Mouse (Mus musculus): ENCODE results near the gene Trim2. TPM values are rescaled to one million over a fixed set of nuclear protein-coding genes. Genes with fewer than 3 reads are reported as not detected.
A peak's percentile ranks its signal among the peaks of the same experiment; 100 is the strongest.

The Trim2 gene
- polyA plus RNA-seq, 1 experiment from 2014 or later = 36.4 TPM

DNA sequence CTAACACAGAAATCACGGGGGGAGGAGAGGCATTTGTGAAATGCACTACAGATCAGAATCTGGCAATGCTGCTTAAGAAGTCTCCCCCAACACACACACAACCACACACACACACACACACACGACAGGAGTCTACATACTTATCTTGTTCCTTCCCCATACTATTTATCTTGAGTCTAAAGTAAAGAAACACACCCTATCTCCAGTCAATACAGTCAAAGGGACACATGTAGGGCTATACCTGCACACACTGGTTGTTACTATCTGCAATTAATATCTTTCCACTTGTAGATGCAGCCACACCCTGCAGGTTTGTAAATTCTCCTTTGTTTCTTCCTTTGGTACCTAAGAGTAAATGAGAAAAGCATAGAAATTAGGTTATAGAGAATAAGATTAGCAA, 128.8 kb downstream of the Trim2 start:
- Histone ChIP-seq H3K27ac (no peak overlapping the region), H3K4me1 (peaks cover 27% of the 10 kb centered on the region), H3K36me3 (replicated peaks) (peaks cover 14% of the 10 kb centered on the region), H3K9me3 (no peaks in the 10 kb centered on the region), H3K4me3 (no peak overlapping the region), H3K27me3 (ENCODE audit: poor library complexity, severe bottlenecking) (no peaks in the 10 kb centered on the region)
- DNase-seq (ENCODE audit: extremely low spot score, low spot score) = no peak
- 83% methylated on average over 2 of the region's 2 CpGs for WGBS

DNA sequence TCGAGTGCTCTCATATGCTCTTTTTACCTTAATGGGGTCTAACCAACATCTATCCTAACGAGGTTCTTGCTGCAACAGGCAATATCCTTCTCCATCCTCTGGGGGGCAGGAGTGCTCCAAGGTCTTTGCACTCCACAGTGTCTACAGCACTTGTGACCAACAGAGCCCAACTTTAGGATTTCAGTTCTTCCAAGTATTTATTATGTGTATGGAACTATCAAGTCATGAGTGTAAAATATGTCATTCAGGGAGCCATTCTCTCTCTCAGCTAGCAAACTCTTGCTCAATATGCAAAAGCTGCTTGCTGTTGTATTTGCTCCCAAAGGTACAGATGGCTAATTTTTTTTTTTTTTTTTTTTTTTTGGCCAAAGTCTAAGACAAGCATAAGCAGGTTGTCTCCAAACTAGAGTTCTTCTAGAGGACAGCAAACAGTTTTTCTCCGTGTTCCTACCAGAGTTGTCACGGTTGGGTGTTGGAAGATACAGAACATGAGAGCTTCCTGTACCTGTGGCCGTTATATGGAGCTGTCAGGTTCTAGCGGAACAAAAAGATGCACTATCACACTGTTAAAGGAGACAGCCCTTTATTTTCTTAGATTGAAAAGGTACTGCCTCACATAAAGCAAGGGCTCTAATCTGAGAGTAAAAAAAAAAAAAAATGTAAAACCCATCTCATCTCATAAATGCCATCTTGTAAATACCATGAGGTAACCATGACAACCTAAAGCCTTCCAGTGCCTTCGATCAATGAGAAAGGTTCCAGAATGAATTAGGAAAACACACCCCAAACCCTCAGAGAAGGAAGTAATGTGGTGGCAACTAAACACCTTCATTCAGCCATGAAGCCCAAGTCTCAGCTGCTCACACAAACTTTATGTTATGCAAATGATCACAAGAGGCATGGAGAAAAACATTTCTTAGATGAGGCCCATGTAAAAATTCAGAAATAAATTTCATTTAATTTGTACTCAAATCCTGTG, 131.1 kb downstream of the Trim2 start:
- Histone ChIP-seq H3K9me3 (no peaks in the 10 kb centered on the region), H3K27ac (no peak overlapping the region), H3K27me3 (ENCODE audit: poor library complexity, severe bottlenecking) (no peaks in the 10 kb centered on the region), H3K36me3 (replicated peaks) (peaks cover 35% of the 10 kb centered on the region), H3K4me1 (peaks cover 13% of the 10 kb centered on the region), H3K4me3 (no peak overlapping the region)
- 58% methylated on average over 7 of the region's 7 CpGs for WGBS
- peak; percentile 64 for DNase-seq (ENCODE audit: extremely low spot score, low spot score)

DNA sequence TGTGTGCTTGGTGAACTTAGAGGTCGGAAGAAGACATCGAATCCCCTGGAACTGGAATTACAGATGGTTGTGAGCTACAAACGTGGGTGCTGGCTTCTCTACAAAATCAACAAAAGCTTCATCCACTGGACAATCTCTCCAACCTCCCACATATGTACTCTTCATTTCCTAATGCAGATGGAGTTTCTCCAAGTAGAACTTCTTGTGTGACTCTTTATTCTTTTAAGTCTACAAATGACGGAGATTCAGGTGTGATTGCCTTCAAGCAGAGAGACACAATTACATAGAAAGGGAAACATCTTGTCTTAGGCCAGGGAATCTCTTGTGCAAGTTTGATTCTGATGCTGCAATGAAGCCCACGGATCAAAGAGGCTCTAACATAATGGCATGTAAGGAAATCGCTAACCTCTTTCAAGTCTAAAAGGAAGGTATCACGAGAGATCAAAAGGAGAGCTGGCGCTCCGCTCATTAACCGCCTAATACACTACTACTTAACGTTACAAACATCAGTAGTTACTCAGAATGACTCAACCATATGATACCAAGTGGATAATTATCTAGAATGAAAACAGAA, 133.0 kb downstream of the Trim2 start, which contains the start of gene Gm6525:
Gm6525 (plus strand) TSS at position 524 of the 574 bp plus-strand sequence.
- peaks cover 46% of the 10 kb centered on the region for H3K36me3 ChIP-seq (replicated peaks)
- WGBS = 83% methylated on average over 11 of the region's 11 CpGs

DNA sequence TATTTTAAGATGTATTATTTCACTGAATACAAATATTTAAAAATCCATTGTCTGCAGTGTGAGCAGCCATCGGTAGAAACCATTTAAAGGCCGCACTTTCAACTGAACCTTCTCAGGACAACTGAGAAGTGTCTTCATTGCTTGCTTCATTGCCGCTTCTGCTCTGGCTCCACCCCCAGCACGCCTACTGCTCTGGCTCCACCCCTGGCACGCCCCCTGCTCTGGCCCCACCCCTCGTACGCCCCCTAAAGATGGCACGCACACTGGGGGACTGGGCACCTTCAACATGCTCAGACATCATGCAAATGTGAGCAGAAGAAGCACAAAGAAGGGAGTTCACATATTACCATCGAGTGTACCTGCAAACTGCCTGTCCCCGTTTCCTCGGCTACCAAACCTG, 134.3 kb downstream of the Trim2 start:
- Histone ChIP-seq H3K9me3 (no peaks in the 10 kb centered on the region), H3K4me3 (no peak overlapping the region), H3K27me3 (ENCODE audit: poor library complexity, severe bottlenecking) (no peaks in the 10 kb centered on the region), H3K27ac (no peak overlapping the region), H3K36me3 (replicated peaks) (peaks cover 44% of the 10 kb centered on the region), H3K4me1 (peaks cover 12% of the 10 kb centered on the region)
- 55% methylated on average over 11 of the region's 11 CpGs for WGBS
- DNase-seq (ENCODE audit: extremely low spot score, low spot score) = no peak

More for the DNA sequence above, 133.0 kb downstream of the Trim2 start, which contains the start of gene Gm6525:
- DNase-seq (ENCODE audit: extremely low spot score, low spot score) = no peak
- Histone ChIP-seq H3K9me3 (no peaks in the 10 kb centered on the region), H3K4me3 (no peak within 1 kb of the TSS), H3K4me1 (peaks cover 12% of the 10 kb centered on the region), H3K27ac (no peak within 1 kb of the TSS), H3K27me3 (ENCODE audit: poor library complexity, severe bottlenecking) (no peaks in the 10 kb centered on the region)

DNA sequence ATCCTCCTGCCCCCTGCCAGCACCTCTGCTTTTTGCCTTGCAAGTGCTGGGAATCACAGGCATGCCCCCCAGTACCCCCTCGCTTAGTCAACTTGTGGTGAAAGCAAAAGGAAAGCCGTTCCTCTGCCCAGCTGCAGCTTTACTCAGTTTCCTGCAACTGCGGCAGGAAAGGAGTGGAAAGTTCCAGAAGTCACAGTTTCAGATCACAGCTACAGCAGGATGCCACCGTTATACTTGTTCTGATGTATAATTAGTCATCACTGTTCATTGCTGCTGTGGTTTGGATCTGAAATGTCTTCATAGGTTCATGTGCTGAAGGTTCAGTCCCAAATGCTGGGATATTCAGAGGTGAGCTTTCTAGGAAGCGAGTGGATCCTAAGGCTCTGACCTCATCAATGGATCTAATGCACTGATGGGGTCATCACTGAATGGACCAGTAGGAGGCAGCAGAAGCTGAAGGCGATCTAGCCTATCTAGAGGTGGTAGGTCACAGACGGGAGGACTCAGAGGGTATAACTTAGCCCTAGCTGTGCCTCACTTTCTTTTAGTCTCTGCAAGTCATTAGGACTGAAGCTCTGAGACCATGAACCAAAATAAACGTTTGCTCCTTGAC, 137.2 kb downstream of the Trim2 start:
- Histone ChIP-seq H3K27me3 (ENCODE audit: poor library complexity, severe bottlenecking) (no peaks in the 10 kb centered on the region), H3K4me3 (no peak overlapping the region), H3K9me3 (no peaks in the 10 kb centered on the region), H3K27ac (no peak overlapping the region), H3K4me1 (no peaks in the 10 kb centered on the region), H3K36me3 (replicated peaks) (peaks cover 65% of the 10 kb centered on the region)
- DNase-seq (ENCODE audit: extremely low spot score, low spot score) = no peak
- 72% methylated on average over 8 of the region's 8 CpGs for WGBS

DNA sequence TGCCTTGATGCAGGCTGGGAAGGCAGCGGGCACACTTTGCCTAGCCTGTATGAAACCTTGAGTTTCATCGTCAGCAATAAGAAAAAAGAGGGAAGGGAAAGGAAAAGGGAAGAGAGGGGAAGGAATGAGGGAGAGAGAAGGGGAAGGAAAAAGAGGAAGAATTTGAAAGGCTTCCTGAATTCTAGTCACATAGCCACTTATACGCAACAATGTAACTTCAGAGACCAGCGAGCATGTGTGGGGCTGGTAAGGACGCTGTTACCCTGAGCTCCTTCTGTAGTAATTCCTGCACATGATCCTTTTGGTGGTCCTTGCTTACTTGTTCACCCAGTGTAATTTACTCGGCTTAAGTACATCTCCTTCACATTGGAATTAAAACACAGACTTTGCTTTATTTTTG, 137.7 kb downstream of the Trim2 start:
- H3K36me3 ChIP-seq (replicated peaks) = peaks cover 70% of the 10 kb centered on the region
- no peak overlapping the region for H3K27ac ChIP-seq
- no peaks in the 10 kb centered on the region for H3K9me3 ChIP-seq
- no peaks in the 10 kb centered on the region for H3K27me3 ChIP-seq (ENCODE audit: poor library complexity, severe bottlenecking)
- 89% methylated on average over 6 of the region's 6 CpGs for whole genome bisulfite sequencing
- no peak for DNase-seq (ENCODE audit: extremely low spot score, low spot score)
- no peaks in the 10 kb centered on the region for H3K4me1 ChIP-seq
- H3K4me3 ChIP-seq = no peak overlapping the region

DNA sequence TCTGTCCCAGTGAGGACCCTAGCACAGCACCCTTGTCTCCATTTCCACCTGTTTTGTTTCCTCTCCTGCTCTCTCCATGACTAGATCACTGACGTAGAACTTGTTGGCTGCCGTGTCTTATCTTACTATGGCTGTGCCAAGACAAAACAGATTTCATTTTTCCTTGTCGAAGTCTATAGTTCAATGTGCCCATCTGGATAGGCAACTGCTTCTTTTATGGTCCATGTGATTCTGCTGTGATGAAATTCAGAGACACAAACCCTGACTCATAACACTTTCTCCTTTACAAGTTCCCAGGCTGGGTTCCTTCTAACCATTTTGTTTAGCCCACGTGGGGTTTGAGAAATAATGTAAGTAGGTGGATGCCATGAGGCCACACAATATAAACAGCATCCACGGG, 140.6 kb downstream of the Trim2 start:
- Histone ChIP-seq H3K27me3 (ENCODE audit: poor library complexity, severe bottlenecking) (no peaks in the 10 kb centered on the region), H3K27ac (no peak overlapping the region), H3K4me3 (no peak overlapping the region), H3K9me3 (no peaks in the 10 kb centered on the region), H3K36me3 (replicated peaks) (peaks cover 58% of the 10 kb centered on the region), H3K4me1 (no peaks in the 10 kb centered on the region)
- DNase-seq (ENCODE audit: extremely low spot score, low spot score) = no peak
- 95% methylated on average over 5 of the region's 5 CpGs for WGBS

DNA sequence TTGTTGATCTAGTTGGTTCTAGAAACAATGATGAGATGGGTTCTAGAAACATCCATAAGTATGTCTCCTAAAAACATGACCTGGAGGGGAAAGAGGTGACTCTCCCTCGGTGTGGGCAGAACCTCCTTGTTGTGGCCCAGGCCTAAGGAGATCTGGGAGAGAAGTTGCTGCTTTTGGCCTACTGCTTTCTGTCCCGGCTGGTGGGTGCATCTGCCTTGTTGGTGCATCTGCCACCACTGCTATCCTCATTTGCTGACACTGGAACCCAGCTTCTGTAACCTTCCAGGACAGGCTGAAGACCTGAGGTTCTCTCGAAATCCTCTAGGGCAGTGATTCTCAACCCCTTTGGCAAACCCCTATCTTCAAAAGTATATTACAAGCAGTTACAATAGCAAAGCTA, 141.3 kb downstream of the Trim2 start:
- Histone ChIP-seq H3K36me3 (replicated peaks) (peaks cover 54% of the 10 kb centered on the region), H3K27me3 (ENCODE audit: poor library complexity, severe bottlenecking) (no peaks in the 10 kb centered on the region), H3K4me1 (no peaks in the 10 kb centered on the region), H3K27ac (no peak overlapping the region), H3K4me3 (no peak overlapping the region), H3K9me3 (no peaks in the 10 kb centered on the region)
- DNase-seq (ENCODE audit: extremely low spot score, low spot score) = no peak
- 95% methylated on average over 3 of the region's 3 CpGs for WGBS

DNA sequence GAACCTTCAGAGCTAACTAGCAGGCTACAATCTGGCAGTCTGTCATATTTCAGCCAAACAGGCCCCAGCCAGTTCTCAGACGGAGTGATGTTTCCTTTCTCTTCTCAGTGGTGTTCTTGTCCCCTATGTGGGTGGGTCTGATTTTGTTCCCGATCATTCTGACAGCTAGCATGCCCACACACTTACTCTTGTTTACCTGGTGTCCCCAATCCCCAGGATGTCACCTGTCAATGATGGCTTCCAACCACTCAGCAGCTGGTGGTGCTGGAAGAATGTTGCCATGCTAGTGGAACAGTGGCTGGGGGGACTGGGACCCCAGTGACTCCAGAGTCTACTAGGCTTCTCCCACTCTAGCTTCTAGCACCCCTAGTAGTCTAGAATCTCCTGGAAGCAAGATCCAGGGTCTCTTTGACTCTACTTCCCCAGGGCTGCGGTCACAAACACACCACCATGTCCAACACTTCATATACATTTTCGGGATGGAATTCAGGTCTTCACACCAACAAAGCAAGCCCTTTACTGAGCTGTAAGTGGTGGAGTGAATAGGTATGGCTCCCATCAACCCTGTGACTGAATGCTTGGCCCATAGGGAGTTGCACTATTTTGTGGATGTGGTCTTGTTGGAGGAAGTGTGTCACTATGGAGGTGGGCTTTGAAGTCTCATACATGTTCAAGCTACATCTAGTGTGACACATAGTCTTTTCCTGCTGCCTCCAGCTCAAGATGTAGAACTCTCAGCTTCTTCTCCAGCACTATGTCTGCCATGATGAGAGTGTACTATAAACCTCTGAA, 148.9 kb downstream of the Trim2 start:
- H3K27me3 ChIP-seq (ENCODE audit: poor library complexity, severe bottlenecking) = no peaks in the 10 kb centered on the region
- 91% methylated on average over 4 of the region's 4 CpGs for WGBS
- H3K27ac ChIP-seq = no peak overlapping the region
- no peak for DNase-seq (ENCODE audit: extremely low spot score, low spot score)
- H3K4me3 ChIP-seq = no peak overlapping the region
- H3K9me3 ChIP-seq = no peaks in the 10 kb centered on the region
- H3K4me1 ChIP-seq = peaks cover 24% of the 10 kb centered on the region
- peaks cover 20% of the 10 kb centered on the region; the same call in 1 of the 2 replicates for H3K36me3 ChIP-seq (replicated peaks)

DNA sequence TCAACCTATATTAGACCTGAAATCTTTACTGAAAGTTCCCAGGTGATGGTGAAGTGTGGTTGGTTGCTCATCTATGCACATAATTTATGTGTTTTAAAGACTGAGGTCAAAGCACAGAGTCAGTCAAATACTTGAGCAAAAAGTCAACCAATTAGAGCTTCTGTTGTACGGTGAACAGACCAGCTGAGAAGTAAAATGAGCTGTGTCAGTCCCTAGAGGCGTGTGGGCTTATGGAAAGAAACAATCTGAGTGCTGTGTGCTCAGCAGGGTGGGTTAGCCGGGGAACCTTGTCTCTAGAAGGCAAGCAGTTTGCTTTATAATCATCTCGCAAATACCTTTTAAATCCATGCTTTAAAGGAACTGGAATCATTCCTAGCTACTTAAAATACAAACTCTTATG, 149.7 kb downstream of the Trim2 start:
- Histone ChIP-seq H3K4me1 (peaks cover 24% of the 10 kb centered on the region), H3K27me3 (ENCODE audit: poor library complexity, severe bottlenecking) (no peaks in the 10 kb centered on the region), H3K4me3 (no peak overlapping the region), H3K9me3 (no peaks in the 10 kb centered on the region), H3K27ac (no peak overlapping the region), H3K36me3 (replicated peaks) (peaks cover 20% of the 10 kb centered on the region; the same call in 1 of the 2 replicates)
- WGBS = 66% methylated on average over 4 of the region's 4 CpGs
- no peak for DNase-seq (ENCODE audit: extremely low spot score, low spot score)

DNA sequence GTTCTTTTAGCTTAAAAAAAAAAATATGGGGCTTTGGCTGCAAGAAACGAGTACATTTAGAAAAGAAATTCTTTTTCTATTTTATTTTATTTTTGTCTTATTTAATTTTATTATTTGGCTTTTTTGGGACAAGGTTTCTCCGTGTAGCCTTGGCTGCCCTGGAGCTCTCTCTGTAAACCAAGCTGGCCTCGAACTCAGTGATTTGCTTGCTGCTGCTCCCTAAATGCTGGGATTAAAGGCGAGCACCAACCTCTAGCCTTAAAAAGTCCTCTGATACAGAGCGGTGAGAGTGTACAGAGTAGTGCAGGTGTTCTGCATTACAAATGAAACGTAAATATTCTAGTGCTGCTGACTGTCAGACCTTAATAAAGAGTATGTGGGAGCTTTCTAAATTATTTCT, 150.6 kb downstream of the Trim2 start:
- peak overlapping the region; percentile 68; the same call in 1 of the 2 replicates for H3K4me3 ChIP-seq
- peaks cover 24% of the 10 kb centered on the region for H3K4me1 ChIP-seq
- no peak for DNase-seq (ENCODE audit: extremely low spot score, low spot score)
- peak overlapping the region; percentile 95; the same call in 1 of the 2 replicates for H3K27ac ChIP-seq
- H3K9me3 ChIP-seq = no peaks in the 10 kb centered on the region
- peaks cover 16% of the 10 kb centered on the region; the same call in 1 of the 2 replicates for H3K36me3 ChIP-seq (replicated peaks)
- 58% methylated on average over 6 of the region's 6 CpGs for WGBS
- no peaks in the 10 kb centered on the region for H3K27me3 ChIP-seq (ENCODE audit: poor library complexity, severe bottlenecking)

DNA sequence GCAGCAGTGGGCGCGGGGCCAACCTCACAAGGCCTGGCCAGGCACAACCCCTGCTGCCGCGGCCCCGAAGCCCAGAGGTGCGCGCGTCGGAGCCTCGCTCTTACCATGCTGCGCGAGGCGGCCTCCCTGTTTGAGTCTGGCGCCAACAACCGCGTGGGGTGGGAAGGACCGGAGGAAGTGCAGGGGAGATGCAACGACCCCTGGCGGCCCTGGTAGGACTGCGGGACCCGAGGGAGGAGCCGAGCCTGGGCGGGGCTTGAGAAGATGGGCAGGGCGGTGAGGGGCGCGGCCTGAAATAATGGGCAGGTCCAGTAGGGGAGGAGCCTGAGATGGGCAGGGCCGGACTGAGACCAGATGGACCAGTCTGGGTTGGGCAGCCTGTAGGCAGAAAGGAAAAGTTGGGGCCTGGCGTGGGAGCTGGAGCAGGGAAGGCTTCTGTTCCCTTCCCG, 151.1 kb downstream of the Trim2 start, which contains the start of gene Mnd1:
Mnd1 (minus strand) TSS at position 229 of the 449 bp plus-strand sequence.
- H3K9me3 ChIP-seq = no peaks in the 10 kb centered on the region
- DNase-seq (ENCODE audit: extremely low spot score, low spot score) = peak; percentile 100
- H3K27ac ChIP-seq = peak within 1 kb of the TSS; percentile 95
- H3K4me1 ChIP-seq = peaks cover 24% of the 10 kb centered on the region
- peak within 1 kb of the TSS; percentile 68 for H3K4me3 ChIP-seq
- WGBS = under 1% methylated on average over 29 of the region's 29 CpGs
- peaks cover 15% of the 10 kb centered on the region; the same call in 1 of the 2 replicates for H3K36me3 ChIP-seq (replicated peaks)
- H3K27me3 ChIP-seq (ENCODE audit: poor library complexity, severe bottlenecking) = no peaks in the 10 kb centered on the region
